Mouse (Mus musculus) E14TG2a.4 (cell line): ENCODE data around the gene Plcl2.
"Not testable (repeated sequence)": the region's sequence is repeated elsewhere in the genome, so short reads cannot be mapped to it uniquely, and the experiment has no call there.

Experiments used
- H3K27me3 ChIP-seq: 2 replicates; pipeline ENCODE4 v1.6.1; 2014; ENCODE audit warnings: low read length, control low read depth; ENCODE audit not compliant: insufficient read depth
- H3K36me3 ChIP-seq: 2 replicates; pipeline ENCODE4 v1.6.1; 2014; ENCODE audit warnings: low read length, control low read depth; ENCODE audit not compliant: insufficient read depth
- H3K4me1 ChIP-seq: replicated peaks from 2 replicates; pipeline ENCODE4 v1.6.1; 2014; ENCODE audit warnings: low read depth, low read length, control low read depth
- H3K4me3 ChIP-seq: replicated peaks from 2 replicates; pipeline ENCODE4 v1.5.1; 2014; ENCODE audit warnings: mild to moderate bottlenecking, low read length
- H3K9me3 ChIP-seq: 2 replicates; pipeline ENCODE4 v1.6.1; 2014; ENCODE audit warnings: low read length, control low read depth
- CTCF ChIP-seq: conservative IDR thresholded peaks from 2 replicates; pipeline ENCODE4 v1.5.1; 2014; ENCODE audit warnings: low read length
- NANOG ChIP-seq: IDR thresholded peaks from 2 replicates; pipeline ENCODE4 v1.6.1; 2014; ENCODE audit warnings: borderline replicate concordance, low read length, mixed read lengths
- POU5F1 ChIP-seq: IDR thresholded peaks from 2 replicates; pipeline ENCODE4 v1.6.1; 2014; ENCODE audit warnings: low read length, borderline replicate concordance

Plcl2 gene

DNA sequence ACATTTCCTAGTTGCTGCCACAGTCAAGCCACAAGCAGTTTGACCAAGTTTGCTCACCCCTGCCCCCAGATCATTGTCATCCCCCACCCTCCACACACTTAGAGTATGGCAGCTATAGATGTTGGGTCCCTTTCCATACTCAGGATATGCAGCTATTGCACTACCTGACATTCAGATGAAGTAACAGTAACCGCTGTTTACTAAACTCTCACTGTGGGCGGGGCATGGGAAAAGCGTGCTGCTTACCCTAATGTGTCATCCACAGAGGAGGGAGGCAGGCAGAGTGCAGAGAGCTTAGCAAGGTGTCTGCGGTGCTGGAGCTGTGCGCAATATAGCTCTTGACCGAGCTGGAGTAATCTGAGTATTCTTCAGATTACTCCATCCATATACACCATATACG, 4.2 kb downstream of the Plcl2 start:
- Histone ChIP-seq H3K36me3 (no peaks in the 10 kb centered on the region), H3K4me1 (peaks cover 2% of the 10 kb centered on the region; the same call in 1 of the 2 replicates), H3K9me3 (no peaks in the 10 kb centered on the region), H3K4me3 (no peak overlapping the region), H3K27me3 (peaks cover 19% of the 10 kb centered on the region)
- TF ChIP-seq CTCF (no peak), POU5F1 (no peak)

DNA sequence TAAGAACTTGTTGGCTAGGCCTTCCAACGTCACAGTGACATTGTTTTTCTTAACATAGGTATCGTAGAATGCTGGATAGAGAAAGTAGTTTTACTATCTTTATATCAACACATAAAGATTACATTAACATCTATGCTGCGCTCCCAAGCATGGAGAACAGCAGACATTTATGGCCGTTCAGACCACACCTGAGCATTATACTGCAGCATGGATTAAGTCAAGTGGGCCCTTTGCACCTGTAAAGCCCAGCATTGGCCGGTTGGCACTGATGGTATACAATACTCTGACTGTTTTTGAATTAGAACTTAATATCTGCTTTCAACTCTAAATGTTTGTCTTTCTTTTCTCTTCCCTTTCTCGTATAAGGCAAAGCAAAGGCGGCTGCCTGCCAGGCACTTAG, 4.8 kb downstream of the Plcl2 start:
- no peak overlapping the region for H3K4me3 ChIP-seq
- H3K27me3 ChIP-seq, result peaks cover 15% of the 10 kb centered on the region
- H3K4me1 ChIP-seq, result no peaks in the 10 kb centered on the region; the same call in 1 of the 2 replicates
- H3K9me3 ChIP-seq, result no peaks in the 10 kb centered on the region
- H3K36me3 ChIP-seq, result no peaks in the 10 kb centered on the region
- TF ChIP-seq CTCF, result no peak
- no peak for TF ChIP-seq NANOG
- TF ChIP-seq POU5F1, result no peak

DNA sequence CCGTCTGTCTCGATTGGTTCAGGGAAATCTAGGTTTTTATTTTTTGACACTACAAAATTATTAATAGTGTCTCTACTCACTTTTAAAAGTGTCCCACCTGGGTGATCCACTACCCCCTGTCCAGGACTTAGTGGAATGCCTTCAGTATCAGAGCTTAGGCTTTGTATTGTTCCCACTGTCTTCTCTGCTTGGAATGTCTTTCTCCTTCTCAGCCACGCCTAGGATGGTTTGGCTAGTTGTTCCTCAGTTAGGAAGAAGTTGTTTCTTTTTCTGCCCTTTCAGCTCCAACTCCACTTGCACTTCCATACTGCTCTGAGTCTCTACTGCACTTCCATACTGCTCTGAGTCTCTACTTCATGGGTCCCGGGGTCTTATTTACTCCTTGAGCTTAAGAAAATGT, 6.7 kb downstream of the Plcl2 start:
- no peak for TF ChIP-seq POU5F1
- no peak for TF ChIP-seq NANOG
- no peak for TF ChIP-seq CTCF
- no peaks in the 10 kb centered on the region for H3K36me3 ChIP-seq
- no peaks in the 10 kb centered on the region for H3K9me3 ChIP-seq
- H3K4me1 ChIP-seq, result no peaks in the 10 kb centered on the region
- H3K4me3 ChIP-seq, result no peak overlapping the region
- H3K27me3 ChIP-seq, result peaks cover 5% of the 10 kb centered on the region

GRCm38 (mm10) chr17:50517781-50518415, 8.7 kb downstream of the Plcl2 start:
- Histone ChIP-seq H3K36me3 (no peaks in the 10 kb centered on the region), H3K9me3 (no peaks in the 10 kb centered on the region), H3K4me3 (no peak overlapping the region), H3K27me3 (no peaks in the 10 kb centered on the region), H3K4me1 (no peaks in the 10 kb centered on the region)
- TF ChIP-seq NANOG, result no peak
- TF ChIP-seq POU5F1, result no peak

DNA sequence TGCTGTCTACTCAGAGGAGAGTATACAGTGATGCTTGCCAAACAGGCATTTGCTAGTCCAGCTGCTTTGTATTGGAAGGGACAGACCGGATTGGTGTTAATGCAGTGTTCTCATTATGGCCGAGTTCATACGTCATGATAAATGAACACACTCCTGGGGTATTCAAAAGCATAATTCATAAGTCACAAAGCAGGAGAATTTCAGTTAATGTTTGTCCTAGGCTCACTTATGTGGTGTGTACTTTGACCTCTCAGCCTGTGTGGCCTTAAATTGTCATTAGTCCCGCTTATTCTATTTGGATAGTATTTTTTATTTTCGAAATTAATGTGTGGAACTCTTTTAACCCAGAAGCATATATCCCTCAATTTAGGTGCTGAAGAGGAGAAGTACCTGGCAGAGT, 10.4 kb downstream of the Plcl2 start:
- H3K4me1 ChIP-seq, result no peaks in the 10 kb centered on the region
- H3K9me3 ChIP-seq, result no peaks in the 10 kb centered on the region
- TF ChIP-seq NANOG (no peak), POU5F1 (no peak), CTCF (no peak)
- no peak overlapping the region for H3K4me3 ChIP-seq
- no peaks in the 10 kb centered on the region for H3K27me3 ChIP-seq
- no peaks in the 10 kb centered on the region for H3K36me3 ChIP-seq

DNA sequence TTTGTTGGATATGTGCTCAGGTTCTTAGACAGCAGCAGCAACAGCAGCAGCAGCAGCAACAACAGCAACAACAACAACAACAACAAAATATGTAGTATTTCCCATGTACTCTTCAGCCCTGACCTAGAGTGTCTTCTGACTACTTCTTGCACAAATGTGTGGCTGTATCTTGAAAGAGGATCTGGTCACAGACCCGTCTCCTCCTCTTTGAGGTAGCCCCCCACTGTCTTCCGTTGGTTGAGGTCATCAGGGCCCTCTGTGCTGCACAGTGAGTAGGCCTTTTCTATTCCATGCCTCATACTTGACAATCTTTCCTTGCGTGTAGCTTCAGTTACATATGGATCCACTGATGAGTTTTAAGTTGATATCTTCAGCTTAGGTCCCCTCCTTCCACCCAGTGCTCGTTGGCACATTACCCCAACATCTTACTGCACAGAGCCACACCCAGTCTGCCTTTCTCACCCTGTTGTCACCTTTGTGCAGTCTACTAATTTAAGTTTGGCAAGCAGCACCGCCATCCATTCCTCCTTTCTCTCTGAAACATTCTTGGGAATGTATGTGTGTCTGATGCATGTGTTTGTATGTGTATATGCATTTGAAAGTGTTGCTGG, 13.4 kb downstream of the Plcl2 start:
- Histone ChIP-seq H3K36me3 (no peaks in the 10 kb centered on the region), H3K9me3 (no peaks in the 10 kb centered on the region), H3K27me3 (no peaks in the 10 kb centered on the region), H3K4me3 (no peak overlapping the region), H3K4me1 (peaks cover 5% of the 10 kb centered on the region; the same call in 1 of the 2 replicates)
- TF ChIP-seq POU5F1, result no peak
- TF ChIP-seq NANOG, result no peak
- TF ChIP-seq CTCF, result no peak

GRCm38 (mm10) chr17:50524970-50525369, 15.8 kb downstream of the Plcl2 start:
- H3K36me3 ChIP-seq, result no peaks in the 10 kb centered on the region
- peaks cover 5% of the 10 kb centered on the region; the same call in 1 of the 2 replicates for H3K4me1 ChIP-seq
- TF ChIP-seq NANOG, result no peak
- no peak for TF ChIP-seq POU5F1
- TF ChIP-seq CTCF, result no peak
- H3K9me3 ChIP-seq, result no peaks in the 10 kb centered on the region
- H3K4me3 ChIP-seq, result no peak overlapping the region
- no peaks in the 10 kb centered on the region for H3K27me3 ChIP-seq

DNA sequence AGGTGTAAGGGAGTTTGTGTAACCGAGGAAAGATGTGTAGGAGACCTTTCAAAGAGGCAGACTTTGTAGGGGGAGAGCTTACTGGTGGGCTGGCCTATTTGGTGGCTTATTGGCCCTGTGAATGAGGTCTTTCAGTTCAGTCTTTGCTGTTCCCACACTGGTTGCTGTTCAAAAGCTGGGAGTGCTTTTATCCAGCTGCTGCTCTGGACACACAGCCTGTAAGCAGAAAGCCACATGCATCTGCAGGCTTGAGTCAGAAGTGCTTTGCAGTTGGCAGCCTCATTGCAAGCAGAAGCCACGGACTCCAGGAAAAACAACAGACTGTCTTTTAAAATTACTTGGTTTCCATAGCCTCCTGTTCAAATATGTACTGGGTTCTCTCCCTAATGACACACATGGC, 16.6 kb downstream of the Plcl2 start:
- Histone ChIP-seq H3K4me3 (no peak overlapping the region), H3K9me3 (no peaks in the 10 kb centered on the region), H3K27me3 (no peaks in the 10 kb centered on the region), H3K36me3 (no peaks in the 10 kb centered on the region), H3K4me1 (peaks cover 5% of the 10 kb centered on the region; the same call in 1 of the 2 replicates)
- TF ChIP-seq NANOG (no peak), POU5F1 (no peak), CTCF (no peak)

- Histone ChIP-seq H3K9me3 (no peaks in the 10 kb centered on the region), H3K4me1 (0 out of 2 replicates have a peak, but pooled peaks cover 2% of the 10 kb centered on the region), H3K27me3 (no peaks in the 10 kb centered on the region), H3K4me3 (no peak overlapping the region), H3K36me3 (no peaks in the 10 kb centered on the region)
- TF ChIP-seq POU5F1 (no peak), CTCF (no peak), NANOG (no peak)
These were observed 20.9 kb downstream of the Plcl2 start for GRCm38 (mm10) chr17:50530089-50530488.

DNA sequence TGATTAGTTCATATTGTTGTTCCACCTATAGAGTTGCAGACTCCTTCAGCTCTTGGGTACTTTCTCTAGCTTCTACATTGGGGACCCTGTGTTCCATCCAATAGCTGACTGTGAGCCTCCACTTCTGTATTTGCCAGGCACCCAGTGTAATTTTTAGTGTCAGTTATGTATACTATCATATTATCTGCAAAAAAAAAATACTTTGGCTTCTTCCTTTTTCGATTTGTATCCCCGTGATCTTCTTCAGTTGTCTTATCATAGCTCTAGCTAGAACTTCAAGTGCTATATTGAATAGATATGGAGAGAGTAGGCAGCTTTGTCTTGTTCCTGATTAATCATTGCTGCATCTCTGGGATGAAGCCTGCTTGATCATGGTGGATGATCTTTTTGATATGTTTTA, 25.7 kb downstream of the Plcl2 start:
- H3K27me3 ChIP-seq, H3K36me3 ChIP-seq, H3K9me3 ChIP-seq: not testable (repeated sequence)

More for the DNA sequence above, 25.7 kb downstream of the Plcl2 start:
- H3K4me3 ChIP-seq, H3K4me1 ChIP-seq: not testable (repeated sequence)
